Mouse (Mus musculus) mature B cell (primary cell): ENCODE data around the gene Chodl.

ENCODE experiments used
- in situ Hi-C: fragments of 300-500 bp; cut with MboI; formaldehyde crosslinking; loops from 2 replicates; pipeline ENCODE4 v1.14.3; 2019

Gene Chodl

DNA sequence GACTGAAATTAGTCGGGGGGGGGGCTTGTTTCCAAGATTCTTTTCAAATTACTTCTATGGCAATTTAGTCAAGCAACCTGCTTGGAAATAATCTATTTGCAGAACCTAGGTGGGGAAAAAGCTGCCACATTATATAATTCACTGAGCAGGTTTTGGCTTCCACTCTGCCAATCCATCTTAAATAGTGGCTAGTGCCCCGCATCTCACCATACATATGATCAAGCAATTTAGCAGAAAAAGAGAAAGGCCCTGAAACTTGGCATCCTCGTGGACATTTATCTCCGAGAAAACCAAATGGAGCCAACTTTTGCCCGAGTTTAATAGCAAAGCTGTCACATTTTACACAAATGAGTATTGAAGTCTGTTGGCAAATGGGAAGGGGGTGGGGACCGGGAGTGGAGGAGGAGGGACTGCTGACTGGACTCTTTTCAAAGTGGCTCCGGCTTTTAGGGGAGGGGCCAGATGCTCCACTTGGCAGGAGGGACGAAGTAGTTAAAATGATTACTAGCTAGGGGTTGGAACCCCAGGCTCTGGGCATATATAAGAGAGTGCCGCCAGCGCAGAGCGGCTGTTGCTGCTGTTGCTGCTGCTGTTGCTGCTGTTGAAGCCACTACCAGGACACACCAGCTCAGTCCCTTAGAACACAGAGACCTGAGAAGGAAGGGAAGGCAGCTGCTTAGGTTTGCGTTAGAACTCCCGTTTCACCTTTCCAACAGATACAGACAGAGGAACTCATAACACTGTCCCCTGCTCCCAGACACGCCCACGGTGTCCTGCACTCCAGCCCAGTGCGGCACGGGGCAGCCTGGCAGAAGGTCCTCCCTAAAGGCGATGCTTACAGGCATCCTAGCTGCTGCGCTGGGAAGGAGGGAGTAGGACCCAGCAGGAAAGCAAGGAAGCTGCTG is at the start of gene Chodl:
Chodl (plus strand) TSS at position 567 of the 905 bp plus-strand sequence.
- in situ Hi-C loops: no loop called here

DNA sequence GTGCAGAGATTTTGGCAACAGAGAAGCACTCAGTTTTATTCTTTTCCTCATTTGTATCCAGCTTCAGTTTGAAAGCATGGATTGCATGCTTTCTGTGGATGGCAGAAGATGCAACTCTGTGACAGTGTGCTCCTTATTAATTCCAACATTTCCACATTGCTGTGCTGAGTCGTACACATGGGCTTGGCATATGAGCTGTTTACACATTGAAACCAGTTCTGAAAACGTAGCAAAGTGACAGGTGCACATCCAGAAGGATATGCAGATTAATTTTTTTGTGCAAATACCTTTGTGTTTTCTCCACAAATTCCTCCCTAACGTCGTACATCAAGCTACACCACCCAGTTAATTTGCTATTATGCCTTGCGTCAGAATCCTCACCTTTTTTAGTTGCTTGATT is 8.1 kb upstream of the Chodl start:
- in situ Hi-C loops: no loop called here

DNA sequence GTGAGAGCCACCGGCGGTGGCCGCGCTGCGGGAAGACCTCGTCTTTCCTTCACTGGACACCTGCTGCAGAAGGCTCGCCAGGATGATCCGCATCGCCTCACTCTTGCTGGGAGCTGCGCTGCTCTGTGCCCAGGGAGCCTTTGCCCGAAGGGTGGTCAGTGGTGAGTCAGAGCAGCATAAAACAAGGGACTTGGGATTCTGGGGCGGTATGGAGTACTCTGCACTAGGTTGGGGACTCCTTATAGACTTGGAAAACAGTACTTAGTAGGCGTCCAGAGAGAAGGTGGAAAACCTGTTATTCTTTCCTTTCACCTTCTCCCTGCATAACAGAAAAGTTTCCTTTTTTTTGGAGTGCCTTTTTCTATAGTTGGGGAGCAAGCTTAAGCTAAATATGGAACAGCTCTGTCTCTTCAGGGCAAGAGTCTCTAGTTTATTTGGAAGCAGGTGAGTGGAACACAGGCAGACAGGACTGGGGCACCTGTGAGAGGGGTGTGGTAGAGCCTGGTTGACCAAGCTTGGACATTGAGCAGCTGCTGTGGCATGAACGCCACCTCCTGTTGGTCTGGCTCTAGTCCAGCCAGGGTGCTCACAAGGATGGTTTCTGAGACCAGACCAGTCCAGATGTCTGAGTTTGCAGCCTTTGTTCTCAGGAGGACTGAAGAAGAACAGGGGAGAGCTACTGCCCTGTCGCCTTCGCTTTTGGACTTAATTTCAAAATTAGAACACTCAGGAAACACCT is 708 bp downstream of the Chodl start:
- in situ Hi-C loops: no loop called here

DNA sequence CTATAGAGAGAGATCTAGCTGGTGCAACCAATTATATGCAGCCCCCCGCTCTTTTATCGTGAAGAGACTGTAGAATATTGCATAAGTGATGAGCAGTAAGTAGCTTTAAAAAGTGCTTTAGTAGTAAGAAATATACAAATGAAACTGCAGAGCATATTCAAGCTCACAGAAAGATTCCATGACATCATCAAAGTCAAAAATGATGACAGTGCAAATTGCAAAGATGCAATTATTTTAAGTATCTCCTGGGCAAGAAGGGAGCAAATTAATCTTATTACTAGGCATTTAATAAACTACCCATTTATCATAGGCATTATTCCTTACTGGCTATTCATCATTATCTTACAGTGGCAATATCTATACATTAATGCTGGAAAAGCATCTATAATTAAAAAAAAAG is 3.5 kb downstream of the Chodl start:
- in situ Hi-C loops: no loop called here

DNA sequence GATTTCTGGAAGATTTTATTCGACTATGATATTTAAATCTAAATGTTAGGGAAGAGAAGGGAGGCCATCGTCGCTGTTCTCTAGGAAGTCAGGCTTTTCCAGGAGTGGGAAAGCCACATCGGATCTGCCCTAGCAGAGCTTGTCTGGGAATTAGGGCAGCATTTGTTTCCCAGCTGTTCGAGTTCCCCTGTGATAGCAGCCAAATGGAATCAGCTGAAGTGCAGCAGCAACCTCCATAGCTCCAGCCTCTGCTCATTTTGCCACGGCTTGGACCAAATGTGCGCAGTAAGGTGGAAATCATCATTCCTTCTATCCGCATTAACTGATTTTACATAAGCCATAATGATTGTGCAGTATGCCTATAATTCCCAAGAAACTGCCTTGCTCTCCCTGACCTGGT is 7.0 kb downstream of the Chodl start:
- in situ Hi-C loops: no loop called here

DNA sequence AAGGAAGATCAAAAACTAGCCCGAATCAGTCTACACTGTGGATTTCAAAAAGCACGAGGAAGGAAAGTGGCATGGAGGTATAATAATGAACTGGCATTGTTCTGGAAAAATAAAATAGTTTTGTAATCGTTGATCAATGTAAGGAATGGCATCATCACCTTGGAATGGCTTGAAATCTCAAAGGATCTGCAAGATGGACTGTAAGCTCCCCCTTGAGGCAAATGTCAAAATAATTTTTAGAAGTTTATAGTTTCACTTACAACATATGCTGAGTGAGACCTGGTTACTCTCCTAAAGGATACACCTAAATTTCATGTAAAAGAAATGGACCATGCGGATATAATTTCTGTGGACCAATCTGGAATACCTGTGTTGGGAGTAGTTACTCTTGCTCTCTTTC is 19.6 kb downstream of the Chodl start:
- in situ Hi-C loops: no loop called here

DNA sequence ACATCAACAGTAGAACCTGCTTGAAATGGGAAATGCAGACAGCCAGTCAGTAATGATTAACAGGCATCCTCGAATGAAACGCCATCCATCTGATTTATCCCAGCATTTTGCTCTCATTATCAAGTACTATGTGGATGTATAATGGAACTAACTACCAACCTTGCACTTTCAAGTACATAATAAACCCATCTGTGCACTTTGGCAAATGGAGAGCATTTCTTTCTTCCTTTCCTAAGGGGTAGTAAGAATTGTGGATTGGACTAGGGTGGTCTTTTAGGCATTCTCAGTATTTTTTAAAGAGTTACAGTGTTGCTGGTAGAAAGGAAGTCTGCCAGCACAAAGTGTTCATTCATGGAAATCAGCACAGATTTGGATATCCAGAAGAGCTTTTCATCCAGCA is 26.7 kb downstream of the Chodl start:
- in situ Hi-C loops: no loop called here

DNA sequence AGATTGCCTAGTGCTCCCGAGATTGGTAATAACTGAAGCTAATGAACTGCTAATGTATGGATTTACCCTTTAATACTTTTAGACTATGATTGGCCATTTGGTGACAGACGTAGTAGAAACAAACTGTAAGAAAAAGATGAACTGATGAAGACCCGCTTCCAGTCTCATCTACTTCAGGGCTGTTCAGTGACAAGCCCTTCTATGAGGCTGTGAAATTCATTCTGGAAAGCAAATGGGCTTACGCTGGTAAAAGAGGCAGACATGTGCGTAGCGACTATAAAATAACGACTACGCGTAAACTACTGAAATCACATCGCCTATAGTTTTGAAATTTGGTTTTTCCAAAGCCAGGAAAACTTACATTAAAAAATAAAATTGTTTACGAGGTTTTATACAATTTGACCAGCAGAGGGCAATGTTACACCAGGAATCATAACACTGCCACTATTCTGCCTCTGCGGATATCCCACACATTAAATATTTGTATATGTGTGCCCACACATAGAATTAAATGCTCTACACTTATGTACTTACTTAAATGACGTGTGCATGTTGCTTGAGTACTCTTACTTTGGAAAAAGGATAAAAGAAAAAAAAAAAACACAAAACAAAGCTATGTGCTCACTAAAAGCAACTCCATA is 38.5 kb downstream of the Chodl start:
- in situ Hi-C loops: no loop called here

DNA sequence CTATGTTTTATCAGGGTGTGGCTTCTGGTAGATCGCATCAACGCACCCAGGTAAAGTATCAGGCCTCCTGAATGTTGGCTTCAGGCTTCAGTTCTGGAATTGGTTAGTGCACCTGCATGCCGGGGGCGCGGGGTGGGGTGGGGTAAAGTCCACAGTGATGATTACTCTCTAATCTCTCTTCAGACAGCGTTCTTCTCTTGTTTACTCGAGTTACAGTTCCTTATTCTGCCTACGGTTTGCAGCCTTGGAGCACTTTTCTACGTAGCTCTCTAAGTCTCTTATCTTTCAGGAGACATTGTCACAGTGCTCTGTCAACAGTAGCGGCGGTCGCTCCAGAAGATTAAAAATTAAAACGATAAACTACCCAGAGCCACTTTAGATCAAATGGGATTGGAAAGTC is 43.4 kb downstream of the Chodl start:
- in situ Hi-C loops: no loop called here

DNA sequence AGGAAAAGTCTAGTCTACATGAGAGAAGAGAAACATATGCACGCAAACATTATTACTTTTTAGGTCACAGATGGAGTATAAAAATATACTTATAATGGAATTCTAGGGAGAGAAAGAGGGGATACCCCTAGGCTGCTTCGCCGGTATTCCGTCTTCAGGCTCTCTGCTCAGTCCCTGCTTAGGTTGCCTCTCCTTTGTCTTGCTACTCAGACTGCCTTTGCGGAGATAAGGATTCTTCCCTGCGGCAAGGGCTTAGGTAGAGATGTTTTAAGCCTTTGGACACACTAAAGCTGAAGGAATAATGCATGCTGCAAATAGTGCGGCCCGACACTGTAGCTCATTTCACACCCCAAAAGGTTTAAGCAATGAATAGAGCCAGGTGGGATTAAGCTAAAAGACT is 45.6 kb downstream of the Chodl start:
- in situ Hi-C loops: no loop called here
